Mouse (Mus musculus): ENCODE results near the gene Lama4. TPM values are rescaled to one million over a fixed set of nuclear protein-coding genes. Genes with fewer than 3 reads are reported as not detected.

Lama4 gene
- total RNA-seq, 2 experiments from 2014 or later, result 13.3 to 22.3 TPM

- intact Hi-C loops (cut with DNase I), result loop anchor here (5.0 kb wide), 1 partner anchor 283 kb away; no protein-coding TSS in a partner anchor
- no peak for DNase-seq
- TF ChIP-seq CTCF (IDR thresholded peaks at IDR 0.05), result no peak
- H3K4me3 ChIP-seq, result no peak overlapping the region
- H3K27ac ChIP-seq, result no peak overlapping the region
These were observed 64.9 kb downstream of the Lama4 start for GRCm38 (mm10) chr10:39030148-39030685.

- no peak for DNase-seq
- Histone ChIP-seq H3K4me3 (no peak overlapping the region), H3K27ac (no peak overlapping the region)
- intact Hi-C loops (cut with DNase I), result loop anchor here (1.0 kb wide), 1 partner anchor 163 kb away; no protein-coding TSS in a partner anchor
- TF ChIP-seq CTCF (IDR thresholded peaks at IDR 0.05), result peak; percentile 59
These were observed 74.2 kb downstream of the Lama4 start for GRCm38 (mm10) chr10:39039564-39039963.

DNA sequence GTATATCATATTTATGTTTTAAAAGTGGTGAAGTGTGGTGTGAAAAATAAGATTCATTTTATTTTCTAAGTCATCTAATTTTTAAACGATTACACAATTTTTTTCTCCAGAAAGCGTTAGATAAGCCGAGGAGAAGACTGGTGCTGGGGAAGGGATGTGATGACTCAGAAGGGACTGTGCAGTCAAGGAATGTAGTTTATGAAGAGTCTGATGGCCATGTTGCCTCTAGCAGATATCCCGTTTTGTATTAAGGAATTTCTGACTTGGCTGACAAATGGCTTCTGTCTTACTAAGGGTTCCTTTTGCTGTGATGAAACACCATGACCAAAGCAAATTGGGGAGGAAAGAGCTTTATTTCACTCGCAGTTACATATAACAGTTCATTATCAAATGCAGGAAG, 74.7 kb downstream of the Lama4 start:
- H3K4me3 ChIP-seq, result no peak overlapping the region
- no peak overlapping the region for H3K27ac ChIP-seq
- no peak for TF ChIP-seq CTCF (IDR thresholded peaks at IDR 0.05)
- no peak for DNase-seq
- intact Hi-C loops (cut with DNase I), result no loop called here

- no peak for TF ChIP-seq CTCF (IDR thresholded peaks at IDR 0.05)
- no peak for DNase-seq
- Histone ChIP-seq H3K27ac (no peak overlapping the region), H3K4me3 (no peak overlapping the region)
- intact Hi-C loops (cut with DNase I), result no loop called here
These were observed 79.2 kb downstream of the Lama4 start for GRCm38 (mm10) chr10:39044476-39044995.

GRCm38 (mm10) chr10:39045111-39045510, 79.8 kb downstream of the Lama4 start:
- intact Hi-C loops (cut with DNase I), result no loop called here
- DNase-seq, result no peak
- Histone ChIP-seq H3K27ac (peak overlapping the region; percentile 28; the same call in 1 of the 2 replicates), H3K4me3 (no peak overlapping the region)
- no peak for TF ChIP-seq CTCF (IDR thresholded peaks at IDR 0.05)

GRCm38 (mm10) chr10:39047775-39048174, 82.5 kb downstream of the Lama4 start:
- no peak overlapping the region for H3K4me3 ChIP-seq
- DNase-seq, result peak; percentile 49
- no peak overlapping the region for H3K27ac ChIP-seq
- no peak for TF ChIP-seq CTCF (IDR thresholded peaks at IDR 0.05)
- intact Hi-C loops (cut with DNase I), result no loop called here

DNA sequence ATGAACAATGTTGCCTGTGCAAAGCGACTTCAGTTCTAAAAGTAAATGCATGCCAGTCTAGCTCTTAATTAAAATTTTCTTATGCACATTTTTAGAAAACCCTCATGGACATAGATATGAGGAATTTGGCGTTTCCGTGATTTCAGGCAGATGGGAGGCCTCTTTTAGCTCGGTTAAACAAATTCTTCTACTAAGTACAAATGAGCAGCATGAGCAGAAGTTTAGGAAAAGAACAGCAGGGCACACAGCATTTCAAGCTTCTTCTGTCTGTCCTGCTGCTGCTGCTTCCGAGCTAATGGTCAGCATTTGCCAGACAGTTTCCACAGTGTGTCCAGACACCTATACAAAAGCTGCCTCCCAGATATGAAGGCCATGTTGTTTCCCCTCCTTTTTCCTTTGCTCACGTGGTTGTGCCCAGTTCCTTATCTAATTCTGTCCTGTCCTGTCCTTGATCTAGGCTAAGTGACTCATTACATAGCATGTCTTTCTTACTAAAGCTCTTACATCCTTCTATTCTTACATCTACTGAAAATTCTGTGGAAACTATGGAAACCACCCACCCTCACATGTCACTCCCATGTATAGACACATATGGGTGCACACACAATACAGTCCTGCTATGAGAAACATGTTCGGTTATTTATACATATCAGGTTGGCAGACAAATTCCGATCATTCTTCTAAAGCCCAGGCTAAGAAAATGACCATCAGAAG, 84.4 kb downstream of the Lama4 start:
- intact Hi-C loops (cut with DNase I), result no loop called here
- Histone ChIP-seq H3K27ac (no peak overlapping the region), H3K4me3 (no peak overlapping the region)
- DNase-seq, result no peak
- TF ChIP-seq CTCF (IDR thresholded peaks at IDR 0.05), result no peak

- Histone ChIP-seq H3K27ac (no peak overlapping the region), H3K4me3 (no peak overlapping the region)
- no peak for TF ChIP-seq CTCF (IDR thresholded peaks at IDR 0.05)
- DNase-seq, result no peak
- intact Hi-C loops (cut with DNase I), result no loop called here
These were observed 90.7 kb downstream of the Lama4 start for GRCm38 (mm10) chr10:39056050-39056449.

GRCm38 (mm10) chr10:39064732-39065131, 99.4 kb downstream of the Lama4 start:
- no peak overlapping the region for H3K4me3 ChIP-seq
- intact Hi-C loops (cut with DNase I), result no loop called here
- peak; percentile 62 for TF ChIP-seq CTCF (IDR thresholded peaks at IDR 0.05)
- DNase-seq, result peak; percentile 28
- no peak overlapping the region for H3K27ac ChIP-seq

GRCm38 (mm10) chr10:39065449-39065848, 100.1 kb downstream of the Lama4 start:
- TF ChIP-seq CTCF (IDR thresholded peaks at IDR 0.05), result no peak
- H3K4me3 ChIP-seq, result no peak overlapping the region
- H3K27ac ChIP-seq, result no peak overlapping the region
- no peak for DNase-seq
- intact Hi-C loops (cut with DNase I), result no loop called here

DNA sequence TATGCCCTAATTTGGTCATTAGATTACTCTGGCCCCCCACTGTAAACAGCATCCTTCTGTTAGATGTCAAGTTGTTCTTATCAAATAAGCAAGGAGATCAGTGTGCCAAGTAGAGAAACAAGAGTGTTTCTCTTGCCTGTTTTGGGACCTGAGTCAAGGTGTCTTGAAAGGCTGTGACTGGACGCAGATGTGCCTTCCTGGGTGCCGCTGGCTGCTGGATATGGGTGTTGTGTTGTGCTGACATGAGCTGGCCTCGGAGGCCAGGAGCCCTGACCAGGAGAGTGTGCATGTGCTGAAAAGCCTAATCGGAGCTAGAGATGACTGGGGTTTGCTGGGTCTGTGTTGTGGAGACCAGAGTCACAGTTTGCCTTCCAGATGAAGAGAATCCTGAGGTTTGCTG, 100.7 kb downstream of the Lama4 start:
- H3K27ac ChIP-seq, result no peak overlapping the region
- TF ChIP-seq CTCF (IDR thresholded peaks at IDR 0.05), result no peak
- DNase-seq, result no peak
- no peak overlapping the region for H3K4me3 ChIP-seq
- intact Hi-C loops (cut with DNase I), result loop anchor here (2.0 kb wide), 1 partner anchor 189 kb away; no protein-coding TSS in a partner anchor

DNA sequence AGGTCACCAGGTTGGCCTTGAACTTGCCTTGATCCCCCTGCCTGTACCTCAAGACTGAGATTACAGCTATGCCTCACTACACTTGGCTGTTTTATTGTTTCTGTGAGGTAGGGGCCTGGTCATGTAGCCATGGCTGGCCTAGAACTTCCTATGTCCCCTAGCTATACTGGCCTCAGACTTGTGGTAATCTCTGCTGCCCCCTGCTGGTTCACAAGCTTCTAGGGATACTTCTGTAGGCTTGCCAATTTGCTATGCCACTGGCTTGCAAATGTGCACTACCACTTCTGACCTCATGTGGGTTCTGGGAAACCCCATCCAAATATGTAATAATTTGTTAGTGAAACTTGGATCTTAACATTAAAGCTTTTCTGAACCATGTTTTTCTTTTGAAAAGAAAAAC, 101.6 kb downstream of the Lama4 start:
- TF ChIP-seq CTCF (IDR thresholded peaks at IDR 0.05), result peak; percentile 81
- H3K4me3 ChIP-seq, result no peak overlapping the region
- DNase-seq, result peak; percentile 78
- intact Hi-C loops (cut with DNase I), result loop anchor here (2.0 kb wide), 1 partner anchor 190 kb away; no protein-coding TSS in a partner anchor
- no peak overlapping the region for H3K27ac ChIP-seq

- no peak for DNase-seq
- H3K4me3 ChIP-seq, result no peak overlapping the region
- TF ChIP-seq CTCF (IDR thresholded peaks at IDR 0.05), result no peak
- intact Hi-C loops (cut with DNase I), result no loop called here
- no peak overlapping the region for H3K27ac ChIP-seq
These were observed 106.7 kb downstream of the Lama4 start for GRCm38 (mm10) chr10:39072048-39072447.
